23 mouse cellular contexts compared by ENCODE assay signal in genomic region chr9:43595461-43595860, GRCm38 (mm10).
"Had no signal": no experiment of that assay in that cellular context is flagged by ENCODE, and none has a peak within 500 bp of the region (broad histone marks: within the 10 kb centered on the region; RNA-seq: fewer than 3 reads in every experiment).

No protein-coding gene starts in this region.

- ATAC-seq: intestine, postnatal 0 days had no signal

- H3K36me3 ChIP-seq: liver, embryonic 13.5 days; lung, embryonic 15.5 days; midbrain, embryonic 10.5 days; neural tube, embryonic 12.5 days; neural tube, embryonic 15.5 days had no signal

- DNase-seq: kidney, adult 2 months; kidney, postnatal 25 days; layer of hippocampus, adult 9-11 months; layer of hippocampus, postnatal 36 days; liver, embryonic 13.5 days; lung, postnatal 14 days; midbrain, embryonic 14.5 days; right cerebral cortex, adult 18-20 months; right cerebral cortex, postnatal 14 days; right cerebral cortex, postnatal 4 days; thymus, adult 2 months; thymus, postnatal 14 days; thymus, postnatal 4 days had no signal

- H3K27me3 ChIP-seq: liver, embryonic 13.5 days; lung, embryonic 15.5 days; neural tube, embryonic 12.5 days; neural tube, embryonic 15.5 days had no signal

- H3K27ac ChIP-seq: kidney, postnatal 0 days; layer of hippocampus, adult 2 months; left cerebral cortex, adult 2 months; liver, embryonic 13.5 days; lung, embryonic 15.5 days; midbrain, embryonic 10.5 days; neural tube, embryonic 12.5 days; neural tube, embryonic 15.5 days; stomach, postnatal 0 days had no signal

- H3K9me3 ChIP-seq: liver, embryonic 13.5 days; lung, embryonic 15.5 days; megakaryocyte, embryonic 14.5 days; midbrain, embryonic 10.5 days; neural tube, embryonic 12.5 days; neural tube, embryonic 15.5 days had no signal

- H3K4me2 ChIP-seq: liver, embryonic 13.5 days; lung, embryonic 15.5 days; neural tube, embryonic 12.5 days; neural tube, embryonic 15.5 days had no signal

- H3K4me1 ChIP-seq: liver, embryonic 13.5 days; lung, embryonic 15.5 days; megakaryocyte, embryonic 14.5 days; midbrain, embryonic 10.5 days; neural tube, embryonic 12.5 days; neural tube, embryonic 15.5 days had no signal

- H3K4me3 ChIP-seq: layer of hippocampus, adult 2 months; left cerebral cortex, adult 2 months; liver, embryonic 13.5 days; lung, embryonic 15.5 days; megakaryocyte, embryonic 14.5 days; midbrain, embryonic 10.5 days; neural tube, embryonic 12.5 days; neural tube, embryonic 15.5 days had no signal

- H3K9ac ChIP-seq: liver, embryonic 13.5 days; lung, embryonic 15.5 days; neural tube, embryonic 12.5 days; neural tube, embryonic 15.5 days had no signal
